Mouse (Mus musculus): ENCODE results near the gene Htra3. TPM values are rescaled to one million over a fixed set of nuclear protein-coding genes. Genes with fewer than 3 reads are reported as not detected.

The Htra3 gene
- 0.08 and 1.1 TPM in 2 replicates for polyA plus RNA-seq (2012; ENCODE audit: low replicate concordance)

GRCm38 (mm10) chr5:35679256-35680155 is at the start of gene Htra3:
Htra3 (minus strand) TSS chr5:35679782.

Other genes with a start within 250 kb of the Htra3 start
- not detected in 2 replicates for gene Cpz, start 154.1 kb downstream of the Htra3 start, polyA plus RNA-seq (2012; ENCODE audit: low replicate concordance)
- gene Trmt44, start 104.7 kb downstream of the Htra3 start, polyA plus RNA-seq (2012; ENCODE audit: low replicate concordance) = 3.5 and 4.8 TPM in 2 replicates
- 5.3 and 8.5 TPM in 2 replicates for gene Acox3, start 96.7 kb downstream of the Htra3 start, polyA plus RNA-seq (2012; ENCODE audit: low replicate concordance)
- gene Sh3tc1, start 60.2 kb upstream of the Htra3 start, polyA plus RNA-seq (2012; ENCODE audit: low replicate concordance) = 1.6 and 2.5 TPM in 2 replicates
- 0.33 and 0.90 TPM in 2 replicates for gene Ablim2, start 78.1 kb upstream of the Htra3 start, polyA plus RNA-seq (2012; ENCODE audit: low replicate concordance)
- gene Afap1, start 213.5 kb upstream of the Htra3 start, polyA plus RNA-seq (2012; ENCODE audit: low replicate concordance) = 0.93 and 1.6 TPM in 2 replicates